Mouse (Mus musculus): Measurements from ENCODE around the gene Ppp4r3b. TPM values are rescaled to one million over a fixed set of nuclear protein-coding genes. Genes with fewer than 3 reads are reported as not detected.

Gene Ppp4r3b
- 103 and 111 TPM in 2 replicates for polyA plus RNA-seq (2014; fragmentation: Nextera tagmentation; extraction: Ambion mirVana)

DNA sequence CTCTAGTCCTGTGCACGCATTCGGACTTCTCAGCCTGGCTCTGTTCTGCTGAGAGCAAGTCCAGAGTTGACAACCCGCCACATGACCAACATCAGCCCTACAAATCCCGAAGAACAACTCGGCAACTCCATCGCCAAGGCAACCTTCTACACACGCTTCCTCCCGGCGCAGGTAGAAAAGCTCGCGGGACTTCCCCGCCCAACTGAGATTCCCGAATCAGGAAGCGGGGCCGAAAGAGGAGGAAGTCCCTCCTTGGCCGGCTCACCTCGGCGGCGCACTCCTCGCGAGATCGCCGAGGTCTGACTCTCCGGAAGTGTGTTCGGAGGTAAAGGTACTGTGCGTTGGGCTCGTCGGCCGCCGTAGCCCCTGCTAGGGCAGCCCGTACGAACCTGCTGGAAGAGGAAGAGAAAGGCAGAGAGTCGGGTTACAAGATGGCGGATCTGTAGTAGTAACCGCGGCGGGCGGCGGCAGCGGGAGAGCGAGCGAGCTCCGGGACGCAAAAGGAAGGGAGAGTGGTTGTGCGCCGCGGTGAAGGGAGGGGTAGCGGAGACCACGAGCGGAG is at the start of gene Ppp4r3b:
TSS of gene Ppp4r3b (plus strand) at position 328 of the 562 bp plus-strand sequence.
- ATAC-seq (replicated peaks; ENCODE audit: insufficient number of reproducible peaks, low FRiP score, low TSS enrichment, low read depth) (peak; percentile 99), DNase-seq (ENCODE audit: low spot score) (peak; percentile 98)
- under 1% methylated on average over 44 of the region's 50 CpGs for WGBS
- Histone ChIP-seq H3K27ac (replicated peaks; ENCODE audit: low read depth, low read length) (peak within 1 kb of the TSS; percentile 98), H3K4me2 (ENCODE audit: low read depth, low read length) (peak within 1 kb of the TSS; percentile 74), H3K9me3 (replicated peaks; ENCODE audit: control insufficient read depth, low read length) (no peaks in the 10 kb centered on the region), H3K4me3 (ENCODE audit: low read depth, low read length) (peak within 1 kb of the TSS; percentile 81), H3K36me3 (replicated peaks; ENCODE audit: control insufficient read depth, insufficient read depth, low read depth, low read length) (no peaks in the 10 kb centered on the region), H3K4me1 (ENCODE audit: control insufficient read depth, insufficient read depth, low read length) (no peaks in the 10 kb centered on the region), H3K27me3 (ENCODE audit: control insufficient read depth, insufficient read depth, low read length) (no peaks in the 10 kb centered on the region), H3K9ac (replicated peaks; ENCODE audit: low read length) (peak within 1 kb of the TSS; percentile 100)

DNA sequence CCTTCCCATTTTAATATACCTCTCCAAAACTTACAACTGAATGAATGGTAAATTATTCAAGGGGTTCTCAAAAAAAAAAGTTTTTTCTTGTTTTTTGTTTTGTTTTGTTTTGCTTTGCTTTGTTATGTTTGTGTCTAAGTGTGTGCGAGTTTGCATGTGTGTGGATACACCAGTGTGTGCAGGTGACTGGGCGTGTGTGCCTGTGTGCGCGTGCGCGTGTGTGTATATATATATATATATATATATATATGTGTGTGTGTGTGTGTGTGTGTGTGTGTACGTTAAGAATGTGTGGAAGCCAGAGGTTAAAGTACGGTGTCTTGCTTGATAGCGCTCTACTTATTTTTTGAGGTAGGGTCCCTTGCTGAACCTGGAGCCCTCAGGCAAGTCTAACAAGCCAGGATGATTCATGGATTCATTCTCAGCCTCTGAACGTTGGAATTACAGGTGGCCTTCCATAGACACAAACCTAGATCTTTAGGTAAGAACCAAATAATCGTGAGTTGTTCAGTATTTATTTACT is 42.8 kb upstream of the Ppp4r3b start:
- Histone ChIP-seq H3K27me3 (ENCODE audit: control insufficient read depth, insufficient read depth, low read length) (no peaks in the 10 kb centered on the region), H3K36me3 (replicated peaks; ENCODE audit: control insufficient read depth, insufficient read depth, low read depth, low read length) (no peaks in the 10 kb centered on the region), H3K9ac (replicated peaks; ENCODE audit: low read length) (peak overlapping the region; percentile 72), H3K9me3 (replicated peaks; ENCODE audit: control insufficient read depth, low read length) (no peaks in the 10 kb centered on the region), H3K4me1 (ENCODE audit: control insufficient read depth, insufficient read depth, low read length) (no peaks in the 10 kb centered on the region), H3K27ac (replicated peaks; ENCODE audit: low read depth, low read length) (no peak overlapping the region), H3K4me3 (ENCODE audit: low read depth, low read length) (peak overlapping the region; percentile 70), H3K4me2 (ENCODE audit: low read depth, low read length) (no peak overlapping the region)
- DNase-seq (ENCODE audit: low spot score), result peak; percentile 11
- ATAC-seq (replicated peaks; ENCODE audit: insufficient number of reproducible peaks, low FRiP score, low TSS enrichment, low read depth), result 0 out of 2 replicates have a peak, but pooled peaks have one; percentile 15
- WGBS, result 64% methylated on average over 11 of the region's 11 CpGs

DNA sequence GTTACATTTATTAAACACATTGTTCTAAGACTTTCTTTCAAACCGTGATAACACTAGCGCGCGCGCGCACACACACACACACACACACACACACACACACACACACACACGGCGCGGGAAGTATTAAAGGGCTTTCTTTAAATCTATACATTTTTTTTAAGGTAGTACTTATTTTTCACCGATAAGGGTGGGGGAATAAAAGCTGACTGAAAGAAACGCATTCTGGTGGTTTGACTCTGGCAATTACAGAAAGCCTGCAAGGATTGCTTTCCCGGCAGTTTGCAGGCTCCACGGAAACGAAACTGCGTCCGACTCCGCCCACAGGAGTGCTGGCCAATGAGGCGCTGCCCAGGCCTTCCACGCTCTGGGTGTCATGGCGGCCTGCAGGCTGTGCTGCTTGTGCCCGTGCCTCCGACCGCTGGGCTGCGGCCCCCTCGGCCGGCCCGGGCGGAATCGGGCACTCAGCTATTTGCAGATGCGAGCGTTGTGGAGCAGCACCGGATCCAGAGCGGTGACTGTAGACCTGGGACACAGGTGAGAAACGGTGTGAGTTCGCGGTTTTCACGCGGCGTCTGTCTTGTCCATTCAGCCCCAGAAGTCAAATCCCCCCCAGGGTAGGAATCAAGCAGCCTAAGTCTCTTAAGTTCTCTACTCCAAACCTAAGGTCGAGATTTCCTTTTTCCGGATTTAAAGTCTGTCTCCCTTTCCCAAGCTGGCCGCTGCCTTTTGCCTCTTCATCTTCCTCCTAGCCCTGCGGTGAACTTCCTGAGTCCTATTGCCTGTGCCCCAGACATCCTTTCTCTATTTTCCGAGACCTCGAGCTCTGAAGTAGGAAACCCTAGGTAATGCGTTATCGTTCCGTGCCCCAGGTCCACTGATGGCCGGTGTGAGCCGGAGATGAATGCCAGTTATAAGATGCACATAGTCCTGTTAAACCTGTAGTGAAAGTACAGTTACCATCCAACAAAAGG is 42.0 kb upstream of the Ppp4r3b start, which contains the start of gene Pnpt1:
TSS of gene Pnpt1 (plus strand) at position 360 of the 971 bp plus-strand sequence.
- H3K4me3 ChIP-seq (ENCODE audit: low read depth, low read length), result peak within 1 kb of the TSS; percentile 70
- WGBS, result 6% methylated on average over 50 of the region's 50 CpGs
- H3K27ac ChIP-seq (replicated peaks; ENCODE audit: low read depth, low read length), result peak within 1 kb of the TSS; percentile 31; the same call in 1 of the 2 replicates
- H3K9ac ChIP-seq (replicated peaks; ENCODE audit: low read length), result peak within 1 kb of the TSS; percentile 72
- no peaks in the 10 kb centered on the region for H3K9me3 ChIP-seq (replicated peaks; ENCODE audit: control insufficient read depth, low read length)
- no peaks in the 10 kb centered on the region for H3K27me3 ChIP-seq (ENCODE audit: control insufficient read depth, insufficient read depth, low read length)
- H3K4me1 ChIP-seq (ENCODE audit: control insufficient read depth, insufficient read depth, low read length), result no peaks in the 10 kb centered on the region
- ATAC-seq (replicated peaks; ENCODE audit: insufficient number of reproducible peaks, low FRiP score, low TSS enrichment, low read depth), result peak; percentile 100
- H3K36me3 ChIP-seq (replicated peaks; ENCODE audit: control insufficient read depth, insufficient read depth, low read depth, low read length), result no peaks in the 10 kb centered on the region
- peak within 1 kb of the TSS; percentile 61 for H3K4me2 ChIP-seq (ENCODE audit: low read depth, low read length)
- DNase-seq (ENCODE audit: low spot score), result peak; percentile 95

DNA sequence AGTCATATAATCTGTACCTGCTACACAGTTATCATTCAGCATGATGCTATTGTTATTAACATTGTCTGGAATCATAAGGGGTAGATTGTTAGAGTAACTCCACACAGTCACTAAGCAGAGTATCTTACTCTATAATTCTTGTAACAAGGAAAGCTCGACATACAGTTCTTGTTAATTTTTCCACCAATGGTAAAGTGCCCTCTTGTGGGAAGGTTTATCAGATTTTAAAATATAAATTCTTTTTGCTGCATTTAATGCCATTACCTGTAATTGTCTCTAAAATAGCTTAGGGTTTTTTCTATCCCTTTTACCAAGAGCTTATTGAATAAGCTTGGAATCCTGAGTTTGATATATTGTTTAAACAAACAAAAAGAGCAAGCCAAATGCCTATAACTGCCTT is 32.0 kb upstream of the Ppp4r3b start:
- H3K36me3 ChIP-seq (replicated peaks; ENCODE audit: control insufficient read depth, insufficient read depth, low read depth, low read length), result no peaks in the 10 kb centered on the region
- H3K9ac ChIP-seq (replicated peaks; ENCODE audit: low read length), result no peak overlapping the region
- WGBS, result 65% methylated on average over 1 of the region's 1 CpGs

DNA sequence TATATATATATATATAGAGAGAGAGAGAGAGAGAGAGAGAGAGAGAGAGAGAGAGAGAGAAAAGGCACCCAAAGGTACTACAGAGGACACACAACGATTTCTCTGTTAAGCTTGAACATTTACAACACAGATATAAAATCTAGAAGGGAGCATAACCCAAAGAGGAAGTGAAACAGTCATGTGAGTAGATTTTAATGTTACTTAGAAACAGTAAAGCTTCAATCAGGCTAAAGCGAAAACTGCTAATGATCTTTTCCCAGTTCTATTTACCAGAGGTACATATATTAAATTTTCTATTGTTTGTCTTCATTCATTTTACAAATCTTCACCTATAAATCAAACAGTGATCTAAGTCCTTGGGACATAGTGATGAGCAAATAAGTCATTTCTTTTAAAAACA is 23.8 kb upstream of the Ppp4r3b start:
- no peak for ATAC-seq (replicated peaks; ENCODE audit: insufficient number of reproducible peaks, low FRiP score, low TSS enrichment, low read depth)
- no peaks in the 10 kb centered on the region; the same call in 1 of the 2 replicates for H3K36me3 ChIP-seq (replicated peaks; ENCODE audit: control insufficient read depth, insufficient read depth, low read depth, low read length)
- no peak overlapping the region for H3K27ac ChIP-seq (replicated peaks; ENCODE audit: low read depth, low read length)
- H3K27me3 ChIP-seq (ENCODE audit: control insufficient read depth, insufficient read depth, low read length), result no peaks in the 10 kb centered on the region
- no peaks in the 10 kb centered on the region for H3K9me3 ChIP-seq (replicated peaks; ENCODE audit: control insufficient read depth, low read length)
- H3K4me2 ChIP-seq (ENCODE audit: low read depth, low read length), result no peak overlapping the region
- H3K4me3 ChIP-seq (ENCODE audit: low read depth, low read length), result no peak overlapping the region
- no peak for DNase-seq (ENCODE audit: low spot score)
- H3K9ac ChIP-seq (replicated peaks; ENCODE audit: low read length), result no peak overlapping the region
- H3K4me1 ChIP-seq (ENCODE audit: control insufficient read depth, insufficient read depth, low read length), result no peaks in the 10 kb centered on the region
- 91% methylated on average over 2 of the region's 2 CpGs for WGBS

More for the DNA sequence above, 32.0 kb upstream of the Ppp4r3b start:
- no peaks in the 10 kb centered on the region for H3K4me1 ChIP-seq (ENCODE audit: control insufficient read depth, insufficient read depth, low read length)
- H3K27ac ChIP-seq (replicated peaks; ENCODE audit: low read depth, low read length), result no peak overlapping the region
- DNase-seq (ENCODE audit: low spot score) (no peak), ATAC-seq (replicated peaks; ENCODE audit: insufficient number of reproducible peaks, low FRiP score, low TSS enrichment, low read depth) (no peak)
- no peak overlapping the region for H3K4me2 ChIP-seq (ENCODE audit: low read depth, low read length)
- H3K4me3 ChIP-seq (ENCODE audit: low read depth, low read length), result no peak overlapping the region
- no peaks in the 10 kb centered on the region for H3K27me3 ChIP-seq (ENCODE audit: control insufficient read depth, insufficient read depth, low read length)
- no peaks in the 10 kb centered on the region for H3K9me3 ChIP-seq (replicated peaks; ENCODE audit: control insufficient read depth, low read length)

DNA sequence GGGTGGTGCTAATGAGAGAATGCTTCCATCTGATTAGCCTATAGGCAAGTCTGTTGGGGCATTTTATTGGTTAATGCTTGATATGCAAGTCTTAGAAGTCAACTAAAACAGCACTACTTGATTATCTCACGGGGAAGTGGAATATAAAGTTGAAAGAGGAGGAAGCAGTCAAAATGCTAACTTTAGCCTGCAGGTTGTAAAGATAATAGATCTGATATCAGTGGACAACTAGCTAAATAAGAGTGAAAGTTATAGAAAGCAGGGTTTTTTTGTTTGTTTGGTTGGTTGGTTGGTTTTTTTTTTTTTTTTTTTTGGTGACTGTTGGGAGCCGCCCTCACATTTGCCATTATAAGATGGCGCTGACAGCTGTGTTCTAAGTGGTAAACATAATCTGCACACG is 9.1 kb upstream of the Ppp4r3b start:
- Histone ChIP-seq H3K9ac (replicated peaks; ENCODE audit: low read length) (no peak overlapping the region), H3K27ac (replicated peaks; ENCODE audit: low read depth, low read length) (no peak overlapping the region), H3K4me1 (ENCODE audit: control insufficient read depth, insufficient read depth, low read length) (no peaks in the 10 kb centered on the region), H3K4me2 (ENCODE audit: low read depth, low read length) (no peak overlapping the region), H3K27me3 (ENCODE audit: control insufficient read depth, insufficient read depth, low read length) (no peaks in the 10 kb centered on the region), H3K4me3 (ENCODE audit: low read depth, low read length) (no peak overlapping the region), H3K36me3 (replicated peaks; ENCODE audit: control insufficient read depth, insufficient read depth, low read depth, low read length) (peaks cover 4% of the 10 kb centered on the region; the same call in 1 of the 2 replicates), H3K9me3 (replicated peaks; ENCODE audit: control insufficient read depth, low read length) (no peaks in the 10 kb centered on the region)
- no peak for ATAC-seq (replicated peaks; ENCODE audit: insufficient number of reproducible peaks, low FRiP score, low TSS enrichment, low read depth)
- WGBS, result 87% methylated on average over 4 of the region's 4 CpGs
- no peak for DNase-seq (ENCODE audit: low spot score)

DNA sequence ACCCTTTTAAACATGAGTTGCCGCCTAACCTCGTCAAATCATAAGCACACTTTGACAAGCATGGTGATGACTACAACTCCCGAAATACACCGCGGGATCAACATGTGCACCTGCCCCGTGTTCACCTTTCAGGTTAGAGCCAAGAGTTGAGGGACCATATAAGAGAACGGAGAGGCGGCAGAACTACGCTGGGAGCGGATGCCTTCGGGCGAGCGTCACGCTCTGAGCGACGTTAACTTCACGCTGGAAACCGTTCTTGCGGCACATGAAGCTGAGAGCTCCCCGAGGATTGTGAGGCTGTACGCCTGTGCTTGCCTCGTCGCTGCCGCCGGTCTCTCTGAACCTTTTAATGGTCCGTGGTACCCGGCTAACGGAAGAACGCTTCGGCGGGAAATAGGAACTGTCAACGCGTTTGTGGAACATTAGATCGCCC is 715 bp upstream of the Ppp4r3b start:
- Histone ChIP-seq H3K4me2 (ENCODE audit: low read depth, low read length) (peak overlapping the region; percentile 74), H3K4me1 (ENCODE audit: control insufficient read depth, insufficient read depth, low read length) (no peaks in the 10 kb centered on the region), H3K4me3 (ENCODE audit: low read depth, low read length) (peak overlapping the region; percentile 81), H3K9me3 (replicated peaks; ENCODE audit: control insufficient read depth, low read length) (no peaks in the 10 kb centered on the region), H3K27me3 (ENCODE audit: control insufficient read depth, insufficient read depth, low read length) (no peaks in the 10 kb centered on the region), H3K27ac (replicated peaks; ENCODE audit: low read depth, low read length) (peak overlapping the region; percentile 59; the same call in 1 of the 2 replicates), H3K9ac (replicated peaks; ENCODE audit: low read length) (peak overlapping the region; percentile 100), H3K36me3 (replicated peaks; ENCODE audit: control insufficient read depth, insufficient read depth, low read depth, low read length) (no peaks in the 10 kb centered on the region)
- under 1% methylated on average over 34 of the region's 34 CpGs for WGBS
- DNase-seq (ENCODE audit: low spot score) (peak; percentile 54), ATAC-seq (replicated peaks; ENCODE audit: insufficient number of reproducible peaks, low FRiP score, low TSS enrichment, low read depth) (peak; percentile 8; the same call in 1 of the 2 replicates)

Data from embryonic facial prominence, embryonic 11.5 days (tissue).